Mouse (Mus musculus) midbrain, embryonic 10.5 days (tissue): Measurements from ENCODE around the gene Pon1. TPM values are rescaled to one million over a fixed set of nuclear protein-coding genes. Genes with fewer than 3 reads are reported as not detected.
A peak's percentile ranks its signal among the peaks of the same experiment; 100 is the strongest.

Experiments used
- DNase-seq: peaks from one replicate; pipeline ENCODE4 v3.0.0-alpha.2; 2017; ENCODE audit warnings: low spot score
- H3K27ac ChIP-seq: fragments of 300-500 bp; sonication (generic); replicated peaks from 2 replicates; pipeline ENCODE4 v1.5.1; 2016; ENCODE audit warnings: mild to moderate bottlenecking
- H3K27me3 ChIP-seq: fragments of 300-500 bp; sonication (generic); 2 replicates; pipeline ENCODE4 v1.6.1; 2016; ENCODE audit warnings: low read depth, mild to moderate bottlenecking; ENCODE audit not compliant: poor library complexity, severe bottlenecking
- H3K36me3 ChIP-seq: fragments of 300-500 bp; sonication (generic); 2 replicates; pipeline ENCODE4 v1.6.1; 2016; ENCODE audit warnings: mild to moderate bottlenecking, moderate library complexity
- H3K4me1 ChIP-seq: fragments of 300-500 bp; sonication (generic); 2 replicates; pipeline ENCODE4 v1.6.1; 2016
- H3K4me3 ChIP-seq: fragments of 300-500 bp; sonication (generic); 2 replicates; pipeline ENCODE4 v1.5.1; 2016; ENCODE audit warnings: mild to moderate bottlenecking, moderate library complexity
- H3K9me3 ChIP-seq: fragments of 300-500 bp; sonication (generic); replicated peaks from 2 replicates; pipeline ENCODE4 v1.6.1; 2016; ENCODE audit warnings: mild to moderate bottlenecking
- WGBS: fragments of 180-500 bp; shearing (Covaris S2); methylation state at CpG from one replicate; pipeline ENCODE4 v1.1.7; 2016; 5-methylcytosine and 5-hydroxymethylcytosine counted together
- polyA plus RNA-seq: library from polyadenylated mRNA; unstranded; fragments of >200 nt; fragmentation: Nextera tagmentation; extraction: Ambion mirVana; gene quantifications from 2 replicates; pipeline ENCODE4 v1.2.1, GENCODE M21; 2016

Pon1 gene
- polyA plus RNA-seq, 1 experiment from 2014 or later = not detected

- Histone ChIP-seq H3K4me1 (peaks cover 10% of the 10 kb centered on the region), H3K4me3 (no peak overlapping the region), H3K36me3 (no peaks in the 10 kb centered on the region), H3K27me3 (no peaks in the 10 kb centered on the region), H3K9me3 (no peaks in the 10 kb centered on the region), H3K27ac (no peak overlapping the region)
- DNase-seq = no peak
- WGBS = 93% methylated on average over 5 of the region's 5 CpGs
These were observed 4.8 kb upstream of the Pon1 start for GRCm38 (mm10) chr6:5198590-5198989.

- Histone ChIP-seq H3K4me1 (peaks cover 10% of the 10 kb centered on the region), H3K4me3 (no peak overlapping the region), H3K36me3 (no peaks in the 10 kb centered on the region), H3K27me3 (no peaks in the 10 kb centered on the region), H3K27ac (no peak overlapping the region), H3K9me3 (no peaks in the 10 kb centered on the region)
- 90% methylated on average over 4 of the region's 4 CpGs for WGBS
- DNase-seq = no peak
These were observed 3.0 kb downstream of the Pon1 start for GRCm38 (mm10) chr6:5190761-5191160.

GRCm38 (mm10) chr6:5189507-5189906 lies 4.2 kb downstream of the Pon1 start:
- WGBS = 86% methylated on average over 4 of the region's 4 CpGs
- no peak overlapping the region for H3K27ac ChIP-seq
- no peaks in the 10 kb centered on the region for H3K36me3 ChIP-seq
- H3K9me3 ChIP-seq = no peaks in the 10 kb centered on the region
- peaks cover 10% of the 10 kb centered on the region for H3K4me1 ChIP-seq
- H3K27me3 ChIP-seq = no peaks in the 10 kb centered on the region
- no peak overlapping the region for H3K4me3 ChIP-seq
- no peak for DNase-seq

GRCm38 (mm10) chr6:5188938-5189337 lies 4.8 kb downstream of the Pon1 start:
- H3K4me3 ChIP-seq = no peak overlapping the region
- H3K27ac ChIP-seq = no peak overlapping the region
- H3K9me3 ChIP-seq = no peaks in the 10 kb centered on the region
- peaks cover 6% of the 10 kb centered on the region for H3K4me1 ChIP-seq
- no peaks in the 10 kb centered on the region for H3K36me3 ChIP-seq
- no peaks in the 10 kb centered on the region for H3K27me3 ChIP-seq
- DNase-seq = no peak
- 78% methylated on average over 6 of the region's 6 CpGs for WGBS

GRCm38 (mm10) chr6:5188036-5188435 lies 5.7 kb downstream of the Pon1 start:
- no peak for DNase-seq
- Histone ChIP-seq H3K27ac (no peak overlapping the region), H3K36me3 (no peaks in the 10 kb centered on the region), H3K4me3 (no peak overlapping the region), H3K27me3 (no peaks in the 10 kb centered on the region), H3K9me3 (no peaks in the 10 kb centered on the region), H3K4me1 (no peaks in the 10 kb centered on the region)
- WGBS = 90% methylated on average over 5 of the region's 5 CpGs

- DNase-seq = no peak
- Histone ChIP-seq H3K4me1 (no peaks in the 10 kb centered on the region), H3K36me3 (no peaks in the 10 kb centered on the region), H3K27ac (no peak overlapping the region), H3K4me3 (no peak overlapping the region), H3K9me3 (no peaks in the 10 kb centered on the region), H3K27me3 (no peaks in the 10 kb centered on the region)
- WGBS = 87% methylated on average over 6 of the region's 6 CpGs
These were observed 6.2 kb downstream of the Pon1 start for GRCm38 (mm10) chr6:5187586-5187985.

- H3K4me1 ChIP-seq = no peaks in the 10 kb centered on the region
- no peak overlapping the region for H3K27ac ChIP-seq
- no peak for DNase-seq
- no peak overlapping the region for H3K4me3 ChIP-seq
- H3K27me3 ChIP-seq = no peaks in the 10 kb centered on the region
- 85% methylated on average over 7 of the region's 7 CpGs for WGBS
- H3K36me3 ChIP-seq = no peaks in the 10 kb centered on the region
- no peaks in the 10 kb centered on the region for H3K9me3 ChIP-seq
These were observed 7.4 kb downstream of the Pon1 start for GRCm38 (mm10) chr6:5186229-5186950.

- Histone ChIP-seq H3K9me3 (no peaks in the 10 kb centered on the region), H3K27ac (no peak overlapping the region), H3K4me3 (no peak overlapping the region), H3K4me1 (peaks cover 9% of the 10 kb centered on the region), H3K36me3 (no peaks in the 10 kb centered on the region), H3K27me3 (no peaks in the 10 kb centered on the region)
- DNase-seq = no peak
- 85% methylated on average over 5 of the region's 5 CpGs for WGBS
These were observed 13.1 kb downstream of the Pon1 start for GRCm38 (mm10) chr6:5180645-5181044.

- 92% methylated on average over 6 of the region's 6 CpGs for WGBS
- Histone ChIP-seq H3K36me3 (no peaks in the 10 kb centered on the region), H3K27ac (no peak overlapping the region), H3K27me3 (no peaks in the 10 kb centered on the region), H3K4me3 (no peak overlapping the region), H3K9me3 (no peaks in the 10 kb centered on the region), H3K4me1 (peaks cover 9% of the 10 kb centered on the region)
- no peak for DNase-seq
These were observed 14.6 kb downstream of the Pon1 start for GRCm38 (mm10) chr6:5179189-5179588.

- 0 out of 2 replicates have a peak overlapping the region, but pooled peaks have one; percentile 9 for H3K27ac ChIP-seq
- DNase-seq = peak; percentile 18
- WGBS = 59% methylated on average over 19 of the region's 19 CpGs
- no peaks in the 10 kb centered on the region for H3K9me3 ChIP-seq
- H3K4me1 ChIP-seq = peaks cover 9% of the 10 kb centered on the region
- no peaks in the 10 kb centered on the region for H3K36me3 ChIP-seq
- H3K27me3 ChIP-seq = no peaks in the 10 kb centered on the region
- peak overlapping the region; percentile 32 for H3K4me3 ChIP-seq
These were observed 15.5 kb downstream of the Pon1 start for GRCm38 (mm10) chr6:5177967-5178891.

GRCm38 (mm10) chr6:5174179-5174812 lies 19.4 kb downstream of the Pon1 start:
- Histone ChIP-seq H3K27ac (no peak overlapping the region), H3K4me1 (peaks cover 12% of the 10 kb centered on the region), H3K4me3 (no peak overlapping the region), H3K9me3 (no peaks in the 10 kb centered on the region), H3K36me3 (no peaks in the 10 kb centered on the region), H3K27me3 (no peaks in the 10 kb centered on the region)
- WGBS = 92% methylated on average over 10 of the region's 10 CpGs
- DNase-seq = no peak

GRCm38 (mm10) chr6:5172571-5172970 lies 21.2 kb downstream of the Pon1 start:
- 78% methylated on average over 9 of the region's 9 CpGs for WGBS
- Histone ChIP-seq H3K9me3 (no peaks in the 10 kb centered on the region), H3K4me1 (peaks cover 9% of the 10 kb centered on the region), H3K27me3 (no peaks in the 10 kb centered on the region), H3K27ac (no peak overlapping the region), H3K4me3 (no peak overlapping the region), H3K36me3 (no peaks in the 10 kb centered on the region)
- no peak for DNase-seq
